Mouse (Mus musculus): ENCODE measurements around the gene Glod4.

Gene Glod4

DNA sequence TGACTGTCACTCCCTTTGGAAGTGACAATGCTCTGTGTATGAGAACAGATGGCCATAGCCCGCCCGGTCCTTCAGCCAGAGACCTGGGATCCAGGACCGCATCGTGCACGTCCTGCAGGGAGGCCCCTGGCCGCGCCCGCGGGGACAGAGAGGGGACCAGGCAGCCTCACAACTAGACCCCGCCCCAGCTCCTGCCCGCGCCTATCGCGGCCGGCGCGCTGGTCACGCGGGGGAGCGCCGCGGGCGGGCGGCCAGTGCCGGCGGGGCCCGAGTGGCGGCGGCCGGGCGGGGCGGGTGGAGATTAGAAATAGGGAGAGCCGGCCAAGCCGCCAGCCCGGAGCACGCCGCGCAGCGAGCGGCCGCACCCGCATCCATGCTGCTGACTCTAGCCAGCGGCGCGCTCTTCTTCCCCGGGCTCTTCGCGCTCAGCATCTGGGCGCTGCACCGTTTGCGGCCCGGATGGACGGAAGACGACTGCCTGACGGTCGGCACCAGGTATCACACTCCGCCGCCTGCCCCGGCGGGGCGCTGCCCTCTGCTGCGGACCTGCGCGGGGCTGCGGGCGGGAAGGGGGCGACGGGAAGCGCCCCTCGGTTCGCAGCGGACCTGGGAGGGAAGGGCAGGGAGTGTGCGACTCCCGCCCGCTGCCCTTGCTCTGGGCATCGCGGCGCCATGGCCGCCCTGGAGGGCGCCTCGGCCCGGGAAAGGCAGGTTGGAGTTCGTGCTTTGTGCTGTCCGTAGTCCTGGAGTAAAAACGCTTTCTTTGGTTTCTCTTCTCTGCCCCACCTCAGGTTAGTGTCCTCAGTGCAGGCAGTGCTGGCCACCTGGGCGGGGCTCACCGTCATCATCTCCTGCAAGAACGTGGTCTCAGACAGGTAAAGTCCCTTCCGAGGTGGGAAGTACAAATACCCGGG, 41.5 kb downstream of the Glod4 start:
- peak; percentile 72 for DNase-seq (ENCODE audit: low read depth)

DNA sequence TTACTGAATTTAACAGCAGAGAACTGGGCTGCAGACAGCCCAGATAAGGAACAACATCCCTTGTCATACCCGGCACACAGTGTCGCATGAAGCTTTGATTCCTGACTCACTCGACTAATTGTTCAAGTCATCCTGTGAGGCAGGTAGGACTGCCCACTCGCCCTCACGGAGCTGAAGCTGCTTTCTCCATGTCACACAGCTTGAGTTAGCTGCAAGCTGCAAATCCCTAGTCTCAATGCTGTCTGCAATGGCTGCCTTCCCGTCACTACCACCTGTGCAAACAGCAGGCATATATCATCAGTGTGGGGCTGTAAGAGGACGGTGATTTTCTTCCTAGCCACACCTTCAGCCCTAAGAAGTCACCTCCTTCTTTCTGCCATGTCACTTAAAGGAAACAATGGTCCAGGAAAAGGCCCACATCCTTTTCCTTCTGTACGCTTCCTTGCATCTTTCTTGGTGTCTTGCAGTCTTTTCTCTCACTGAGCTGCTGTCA, 46.5 kb downstream of the Glod4 start:
- DNase-seq (ENCODE audit: low read depth), result no peak

DNA sequence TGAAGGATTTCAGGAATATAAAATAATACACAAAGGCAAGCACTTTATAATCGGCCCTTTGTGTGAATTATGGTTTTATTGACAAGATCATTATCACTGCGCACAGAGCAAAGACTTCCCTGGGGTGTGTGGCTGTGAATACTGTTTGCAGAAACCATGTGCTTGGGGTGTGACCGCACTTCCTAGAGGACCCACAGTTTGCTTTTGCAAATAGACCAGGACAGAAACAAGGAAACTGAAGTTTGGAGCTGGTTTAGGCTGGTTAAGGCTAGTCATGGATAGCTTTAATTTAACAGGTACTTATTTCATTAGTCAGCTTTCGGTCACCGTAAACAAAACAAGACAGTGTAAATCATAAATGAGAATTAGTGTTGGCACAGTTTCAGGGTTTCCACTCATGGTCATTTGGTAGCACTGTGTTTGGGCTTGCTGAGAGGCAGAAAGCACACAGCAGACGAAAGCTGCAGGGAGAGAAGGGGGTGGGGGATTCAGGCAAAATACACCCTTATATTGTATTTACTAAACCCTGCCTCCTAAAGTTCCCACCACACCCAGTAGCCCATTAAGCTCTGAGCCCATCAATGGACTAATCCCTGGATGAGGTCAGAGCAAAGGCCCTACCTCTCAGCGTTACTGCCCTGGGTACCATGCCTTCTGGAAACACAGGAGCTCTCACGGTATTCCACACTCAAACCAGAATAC, 47.1 kb downstream of the Glod4 start:
- DNase-seq (ENCODE audit: low read depth), result no peak

DNA sequence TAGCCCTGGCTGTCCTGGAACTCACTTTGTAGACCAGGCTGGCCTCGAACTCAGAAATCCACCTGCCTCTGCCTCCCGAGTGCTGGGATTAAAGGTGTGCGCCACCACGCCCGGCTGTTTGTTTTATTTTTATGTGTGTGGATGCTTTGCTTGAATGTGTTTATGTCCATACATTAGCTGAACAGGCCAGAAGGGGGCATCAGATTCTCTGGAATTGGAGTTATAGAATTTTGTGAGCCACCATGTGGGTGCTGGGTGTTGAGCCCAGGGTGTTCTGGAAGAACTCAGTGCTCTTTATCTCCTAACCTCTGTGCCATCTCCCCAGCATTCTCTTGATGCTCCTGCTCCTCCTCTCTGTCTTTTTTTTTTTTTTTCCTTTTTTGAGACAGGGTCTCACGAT, 56.6 kb downstream of the Glod4 start:
- DNase-seq (ENCODE audit: low read depth), result peak; percentile 29

DNA sequence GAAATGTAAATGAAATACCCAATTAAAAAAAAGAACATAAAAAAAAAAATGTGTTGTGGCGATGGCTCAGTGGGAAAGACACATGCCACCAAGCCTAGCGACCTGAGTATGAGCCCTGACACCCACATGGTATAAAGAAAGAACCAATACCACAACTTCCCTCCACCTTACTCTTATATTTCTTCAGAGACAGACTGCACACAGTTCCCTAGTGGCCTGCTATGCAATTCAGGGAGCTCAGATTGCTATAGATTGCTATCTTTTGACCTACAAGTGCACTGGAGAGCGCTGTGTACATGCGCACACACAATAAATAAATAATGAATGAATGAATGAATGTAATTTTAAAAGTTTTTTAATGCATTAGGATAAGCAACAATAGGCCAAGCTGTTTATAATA, 59.8 kb downstream of the Glod4 start:
- no peak for DNase-seq (ENCODE audit: low read depth)

DNA sequence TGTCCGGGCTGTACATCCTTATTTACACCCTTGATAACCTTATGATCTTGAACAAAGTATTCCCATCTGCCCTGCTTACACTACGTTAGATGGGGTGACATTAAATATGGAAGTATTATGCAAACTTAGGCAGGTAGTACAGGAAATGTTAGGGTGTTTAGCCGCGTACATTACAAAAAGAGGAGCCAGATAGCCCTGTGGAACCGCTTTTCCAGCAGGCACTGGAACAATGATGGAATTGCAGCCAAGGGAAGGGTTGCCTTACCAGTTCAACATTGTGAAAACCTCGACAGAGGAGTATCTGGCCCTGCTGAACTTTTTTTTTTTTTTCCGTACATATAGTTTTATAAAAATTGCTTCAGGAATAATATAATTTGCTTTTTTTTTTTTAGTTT, 63.4 kb downstream of the Glod4 start:
- DNase-seq (ENCODE audit: low read depth), result no peak

DNA sequence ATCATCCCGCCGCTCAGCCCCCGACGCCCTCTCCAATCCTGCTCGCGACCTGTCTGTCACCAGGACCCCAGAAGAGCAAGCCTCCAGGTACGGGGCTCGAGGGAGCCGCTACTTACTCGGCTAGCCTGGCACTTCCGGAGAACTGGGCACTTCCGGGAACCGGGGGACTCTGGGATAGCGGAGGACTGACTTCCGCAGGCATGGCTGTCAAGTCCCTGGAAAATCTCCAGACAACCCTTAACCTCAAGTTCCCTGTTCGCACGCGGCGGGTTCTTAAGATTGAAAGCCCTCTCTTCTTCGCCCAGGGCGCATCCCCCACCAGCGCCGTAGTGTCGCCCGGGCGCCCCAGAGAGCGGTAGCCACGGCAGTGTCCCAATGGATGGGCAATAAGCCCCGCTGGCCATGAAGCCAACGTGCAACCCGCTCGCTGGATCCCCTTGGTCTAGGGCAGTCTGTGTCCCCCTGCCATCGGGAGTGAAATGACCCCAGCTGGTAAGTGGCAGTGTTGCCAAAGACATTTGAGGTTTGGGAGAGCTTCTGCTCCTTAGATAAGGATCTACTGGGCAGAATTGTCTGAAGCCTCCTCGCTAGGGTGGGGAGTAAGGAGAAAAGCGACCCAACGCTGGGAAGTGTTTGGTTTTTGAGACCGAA, 63.9 kb downstream of the Glod4 start, which contains the start of the genes Vps53 and Fam57a:
Vps53 (minus strand) TSS at position 153 of the 651 bp plus-strand sequence.
Fam57a (plus strand) TSS at position 177 of the 651 bp plus-strand sequence.
- peak; percentile 89 for DNase-seq (ENCODE audit: low read depth)

DNA sequence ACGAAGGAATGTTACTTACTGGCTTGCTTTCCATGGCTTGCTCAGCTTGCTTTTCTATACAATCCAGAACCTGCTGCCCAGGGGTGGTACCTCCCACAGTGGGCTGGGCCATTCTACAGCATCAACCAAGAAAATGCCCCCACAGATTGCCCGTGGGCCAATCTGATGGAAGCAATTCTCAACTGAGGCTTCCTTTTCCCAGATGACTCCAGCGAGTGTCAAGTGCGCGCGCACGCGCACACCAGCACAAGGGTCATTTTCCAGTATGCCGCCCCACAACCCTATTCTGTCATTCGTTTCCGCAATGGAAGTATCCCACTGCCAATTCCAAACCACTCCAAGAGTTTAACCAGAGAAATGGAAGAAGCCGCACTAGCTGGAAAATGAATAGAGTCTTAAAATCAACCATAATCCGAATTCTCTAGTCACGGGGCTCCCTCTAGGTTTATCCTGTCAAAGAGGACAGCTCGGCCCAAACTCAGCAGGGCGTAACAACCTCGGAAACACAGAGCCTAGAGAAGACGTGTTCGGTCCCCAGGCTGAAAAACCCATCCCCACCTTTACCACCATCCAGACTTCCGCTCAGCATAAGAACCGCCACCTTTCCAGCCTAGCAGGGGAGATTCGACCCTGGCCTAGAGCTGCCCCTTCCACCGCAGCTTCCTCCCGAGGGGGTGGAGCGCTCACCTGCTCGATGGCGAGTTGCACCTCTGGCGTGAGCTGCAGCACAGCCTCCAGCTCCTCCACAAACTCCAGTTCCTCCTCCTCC, 64.6 kb downstream of the Glod4 start:
- DNase-seq (ENCODE audit: low read depth), result no peak

DNA sequence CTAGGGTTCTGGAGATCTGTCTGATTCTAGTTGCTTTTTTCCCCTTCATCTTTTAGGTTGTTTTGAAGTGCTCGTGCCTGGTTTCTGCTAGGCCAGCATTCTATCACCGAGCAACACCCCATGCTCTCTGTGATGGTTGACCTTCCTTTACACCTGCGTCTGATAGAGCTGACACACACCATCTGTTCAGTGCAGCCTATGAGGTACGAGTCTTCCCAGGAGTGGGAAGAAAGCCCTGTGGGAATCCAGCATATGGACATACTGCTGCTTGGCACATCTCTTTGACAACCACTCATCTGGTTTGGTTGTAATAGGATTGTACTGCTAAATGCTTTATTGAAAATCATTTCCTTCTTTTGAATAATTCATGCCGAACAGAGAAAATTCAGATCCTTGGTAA, 73.3 kb downstream of the Glod4 start:
- DNase-seq (ENCODE audit: low read depth), result no peak

DNA sequence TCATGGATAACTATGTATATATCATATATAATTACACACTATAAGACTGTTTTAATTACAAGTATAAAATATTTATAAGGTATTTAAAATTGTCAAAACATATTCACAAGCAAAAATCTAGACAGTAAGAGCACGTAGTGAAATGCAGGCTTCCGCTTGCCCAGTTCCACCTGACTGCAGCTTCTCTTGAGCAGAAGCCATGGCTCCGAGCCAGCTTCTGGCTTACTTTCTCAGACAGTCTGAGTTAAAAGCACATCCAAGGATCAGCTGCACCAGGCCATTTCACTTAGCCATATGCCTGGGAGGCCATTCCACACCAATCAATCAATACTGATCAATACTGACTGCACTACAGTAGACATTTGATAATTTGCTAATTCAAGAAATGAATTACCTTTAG, 74.5 kb downstream of the Glod4 start:
- DNase-seq (ENCODE audit: low read depth), result no peak

DNA sequence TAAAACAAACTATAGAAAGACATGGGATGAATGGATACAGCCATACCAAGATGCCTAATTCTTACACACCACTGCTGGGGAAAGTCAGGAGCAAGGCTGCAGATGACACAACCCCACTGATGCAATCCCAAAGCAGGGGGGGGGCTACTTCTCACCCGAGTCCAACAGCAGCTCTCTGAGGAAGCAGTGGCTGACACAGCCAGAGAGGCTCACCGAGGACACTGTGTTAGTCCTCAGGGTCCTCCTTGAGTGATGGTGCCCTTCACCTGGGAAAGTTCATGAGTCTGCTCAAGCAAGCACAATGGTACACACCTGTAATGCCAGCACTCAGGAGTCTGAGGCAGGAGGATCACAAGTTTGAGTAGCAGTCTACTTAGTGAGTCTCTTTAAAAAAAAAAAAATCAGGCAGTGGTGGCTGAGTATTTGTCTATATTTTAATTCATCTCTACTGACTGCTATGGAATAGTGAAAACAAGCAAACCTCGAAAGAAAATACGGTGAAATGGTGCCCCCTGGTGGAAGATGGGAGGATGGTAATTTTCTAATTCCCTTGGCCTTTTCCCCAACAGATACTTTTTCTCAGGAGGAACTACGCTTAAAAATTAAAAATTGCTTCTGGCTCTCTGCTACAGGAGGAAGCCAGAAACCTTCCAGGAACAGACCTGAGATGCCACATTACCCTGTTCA, 76.3 kb downstream of the Glod4 start:
- DNase-seq (ENCODE audit: low read depth), result peak; percentile 87

DNA sequence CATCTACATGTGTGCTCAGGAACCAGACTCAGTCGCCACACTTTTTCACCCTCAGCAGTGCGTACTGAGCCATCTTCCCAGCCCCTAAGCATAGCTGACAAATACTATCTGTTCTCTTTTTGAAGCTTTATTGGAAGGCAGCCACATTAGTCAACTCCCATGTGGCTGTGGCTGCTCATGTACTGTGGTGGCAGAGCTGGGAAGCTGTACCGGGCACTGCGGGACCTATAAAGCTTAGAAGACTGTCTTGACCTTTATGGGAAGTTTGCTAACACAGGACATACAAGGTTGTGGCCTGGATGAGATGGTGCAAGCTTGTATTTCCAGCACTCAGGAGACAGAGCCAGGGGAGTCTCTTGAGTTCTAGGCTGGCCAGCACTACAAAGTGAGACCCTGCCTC, 76.9 kb downstream of the Glod4 start:
- DNase-seq (ENCODE audit: low read depth), result no peak

DNA sequence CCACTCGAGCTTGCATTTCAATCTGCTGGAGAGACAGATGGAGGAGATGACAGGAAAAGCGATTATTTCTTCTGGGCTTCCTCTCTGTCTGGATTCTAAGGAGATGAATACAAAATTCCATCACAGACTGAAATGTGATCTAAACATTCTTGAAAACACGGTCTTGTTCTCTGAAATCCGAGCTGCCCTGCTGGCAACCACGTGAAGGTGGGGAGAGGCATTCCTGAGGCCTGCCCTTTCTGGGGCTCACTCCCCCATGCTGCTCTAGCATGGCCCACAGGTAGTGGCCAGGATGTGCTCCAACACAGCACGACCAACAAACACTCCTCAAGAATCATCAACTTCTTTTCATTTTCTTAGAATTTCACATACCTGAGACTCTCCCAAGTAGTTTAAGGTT, 83.3 kb downstream of the Glod4 start:
- no peak for DNase-seq (ENCODE audit: low read depth)

DNA sequence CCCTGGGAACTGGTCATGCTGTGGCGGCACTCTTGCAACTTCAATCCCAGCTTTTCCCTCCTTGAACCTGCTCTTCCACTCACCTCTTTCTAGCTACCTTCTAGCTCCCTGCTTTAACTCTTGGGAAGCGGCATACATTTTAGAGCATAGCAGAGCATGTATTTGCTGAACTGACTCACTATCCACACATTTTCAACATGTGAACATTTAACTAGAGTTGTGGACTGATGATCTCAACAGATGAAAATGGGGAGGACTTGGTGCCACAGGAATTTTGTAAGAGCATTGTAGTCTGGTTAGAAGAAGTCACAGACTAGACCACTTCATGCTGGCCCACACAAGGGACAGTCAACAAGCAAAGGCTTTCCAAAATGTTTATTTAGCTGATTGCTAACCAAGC, 85.2 kb downstream of the Glod4 start:
- no peak for DNase-seq (ENCODE audit: low read depth)

DNA sequence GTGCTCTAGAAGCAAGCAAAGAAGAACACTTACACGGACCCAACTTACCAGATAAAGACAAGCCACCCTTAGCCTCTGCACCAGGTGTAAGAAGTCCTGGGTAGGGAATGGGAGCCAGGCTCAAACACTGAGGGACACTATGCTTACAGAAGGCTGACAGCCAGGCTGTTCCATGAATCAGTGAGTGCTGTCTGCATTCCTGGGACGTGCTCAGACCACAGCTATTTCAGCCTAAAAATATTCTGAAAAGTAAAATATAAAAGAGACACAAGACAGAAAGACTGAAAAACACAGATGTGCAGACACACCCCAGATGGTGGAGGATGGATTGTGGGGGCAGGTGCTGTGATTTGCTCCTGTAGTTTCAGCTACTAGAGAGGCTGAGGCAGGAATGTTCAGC, 88.7 kb downstream of the Glod4 start:
- no peak for DNase-seq (ENCODE audit: low read depth)

DNA sequence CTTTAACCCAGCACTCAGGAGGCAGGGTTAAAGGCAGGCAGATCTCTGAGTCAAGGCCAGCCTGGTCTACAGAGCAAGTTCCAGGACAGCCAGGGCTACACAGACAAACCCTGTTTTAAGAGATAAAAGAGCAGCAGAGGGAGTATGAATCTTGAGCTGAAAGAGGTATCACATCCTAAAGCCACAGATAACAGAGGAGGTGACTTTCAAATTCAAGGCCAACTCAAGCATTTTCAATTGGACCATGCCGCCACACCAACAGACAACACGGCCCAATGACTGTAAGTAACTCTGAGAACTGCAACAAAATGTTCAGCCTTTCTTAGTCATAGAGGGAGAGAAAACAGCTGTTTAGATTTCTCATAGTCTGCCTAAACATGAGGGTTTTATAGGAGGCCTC, 89.3 kb downstream of the Glod4 start:
- no peak for DNase-seq (ENCODE audit: low read depth)

DNA sequence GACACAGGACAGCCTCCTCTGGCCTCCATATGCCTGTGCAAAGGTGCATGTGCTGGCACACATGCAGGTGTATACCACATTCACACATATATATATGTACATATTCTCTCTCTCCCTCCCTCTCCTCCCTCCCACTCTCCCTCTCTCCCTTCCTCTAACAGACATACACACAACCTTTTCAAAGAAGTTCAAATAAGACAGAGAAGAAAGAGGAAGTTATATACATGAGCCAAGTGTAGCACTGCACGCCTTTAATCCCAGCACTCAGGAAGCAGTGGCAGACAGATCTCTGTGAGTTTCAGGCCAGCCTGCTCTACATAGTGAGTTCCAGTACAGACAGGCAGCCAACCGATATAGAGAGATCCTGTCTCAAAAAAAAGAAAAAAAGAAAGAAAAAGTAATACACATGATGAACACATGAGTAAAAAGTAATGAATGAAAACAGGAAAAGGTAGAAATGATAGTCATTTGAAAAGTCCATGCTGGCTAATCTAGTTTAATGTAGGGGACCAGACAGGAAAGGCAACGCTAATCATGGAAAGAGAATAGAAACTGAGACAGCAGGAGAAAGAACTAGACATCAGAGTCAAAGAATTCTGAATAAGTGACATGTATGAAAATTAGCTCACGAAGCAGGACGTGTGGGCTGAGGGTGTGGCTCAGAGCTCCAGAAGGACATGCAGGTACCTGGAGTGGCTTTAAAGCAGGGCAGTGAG, 90.1 kb downstream of the Glod4 start:
- peak; percentile 19 for DNase-seq (ENCODE audit: low read depth)

DNA sequence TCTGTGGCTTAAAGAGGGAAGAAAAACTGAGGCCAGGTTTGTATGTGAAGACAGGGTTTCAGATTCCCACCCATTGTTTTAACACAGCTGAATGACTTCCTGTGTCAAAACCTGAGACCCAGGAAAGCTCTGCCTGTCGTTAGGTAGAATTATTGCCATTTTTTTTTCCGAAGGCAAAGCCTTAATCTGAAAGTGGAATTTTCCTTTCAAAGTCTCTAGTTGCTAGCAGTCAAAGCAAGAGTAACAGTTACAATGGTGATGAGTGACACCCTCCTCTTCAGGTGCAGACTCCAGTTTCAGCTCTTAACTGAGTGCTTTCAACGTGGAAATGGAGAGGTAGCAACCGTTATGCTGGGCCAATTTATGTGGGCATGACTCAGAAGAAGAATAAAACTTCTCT, 92.5 kb downstream of the Glod4 start:
- DNase-seq (ENCODE audit: low read depth), result peak; percentile 18

DNA sequence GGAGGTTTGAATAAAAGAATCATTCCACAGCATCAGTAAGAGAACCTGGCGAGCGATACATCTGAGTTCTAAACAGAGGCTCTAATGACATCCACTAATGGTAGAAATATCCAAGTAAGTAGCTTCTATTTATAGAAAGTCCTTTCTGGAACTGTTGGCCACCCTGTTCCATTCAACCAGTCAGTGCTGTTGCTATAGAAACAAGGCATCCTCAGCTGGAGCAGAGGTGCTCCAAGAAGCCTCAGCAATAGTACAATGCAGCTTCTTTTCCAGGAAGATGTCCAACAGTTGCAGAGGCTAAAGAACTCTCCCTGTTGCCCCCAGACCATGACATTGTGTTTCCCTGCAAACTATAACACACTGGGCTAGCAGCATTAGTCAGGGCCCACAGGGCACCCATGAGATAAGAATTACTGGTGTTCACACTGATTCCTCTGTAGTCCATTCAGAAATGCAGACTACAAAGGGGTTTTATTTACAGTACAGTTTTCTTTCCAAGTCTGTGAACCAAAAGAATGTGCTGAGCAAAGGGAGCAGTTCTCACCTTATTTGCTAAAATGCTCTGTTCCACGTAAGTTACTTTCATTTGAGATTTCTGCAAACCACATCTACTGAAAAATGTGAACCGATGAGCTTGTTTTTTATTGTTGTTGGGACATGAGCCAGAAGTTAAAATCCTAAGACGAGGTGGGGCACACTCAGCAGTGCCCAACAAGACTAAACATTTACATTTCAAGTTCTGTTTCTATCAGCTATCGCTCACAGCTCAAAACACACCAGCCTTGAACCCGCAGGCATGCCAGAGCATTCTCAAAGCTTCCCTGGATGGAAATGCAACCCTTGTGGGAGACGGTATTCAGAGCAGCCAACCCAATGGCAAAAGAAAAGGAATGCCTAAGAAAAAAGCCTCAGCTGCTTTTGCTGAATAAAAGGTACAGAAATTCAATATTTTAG, 95.2 kb downstream of the Glod4 start:
- DNase-seq (ENCODE audit: low read depth), result no peak
